Mouse (Mus musculus) heart, postnatal 0 days (tissue): ENCODE measurements around the gene 4930507D05Rik. TPM values are rescaled to one million over a fixed set of nuclear protein-coding genes. Genes with fewer than 3 reads are reported as not detected.
A peak's percentile ranks its signal among the peaks of the same experiment; 100 is the strongest.

ENCODE experiments used
- ATAC-seq: fragments of 200-750 bp; cut with Nextera tagmentation; 2 replicates; pipeline ENCODE4 v1.8.0; 2017; ENCODE audit warnings: low read depth, moderate number of reproducible peaks, moderate library complexity; ENCODE audit not compliant: insufficient read depth
- DNase-seq: peaks from one replicate; pipeline ENCODE4 v3.0.0-alpha.2; 2016; ENCODE audit warnings: low spot score
- H3K27ac ChIP-seq: fragments of 300-500 bp; sonication (generic); 2 replicates; pipeline ENCODE4 v1.5.1; 2014; ENCODE audit warnings: low read depth, mild to moderate bottlenecking
- H3K27me3 ChIP-seq: fragments of 300-500 bp; sonication (generic); 2 replicates; pipeline ENCODE4 v1.6.1; 2014; ENCODE audit warnings: low read length, mixed read lengths; ENCODE audit not compliant: control insufficient read depth, insufficient read depth
- H3K36me3 ChIP-seq: fragments of 300-500 bp; sonication (generic); replicated peaks from 2 replicates; pipeline ENCODE4 v1.6.1; 2014; ENCODE audit warnings: low read length, mixed read lengths; ENCODE audit not compliant: control insufficient read depth, insufficient read depth
- H3K4me1 ChIP-seq: fragments of 300-500 bp; sonication (generic); 2 replicates; pipeline ENCODE4 v1.6.1; 2014; ENCODE audit warnings: antibody characterized with exemption; ENCODE audit not compliant: control insufficient read depth, insufficient read depth
- H3K4me2 ChIP-seq: fragments of 300-500 bp; sonication (generic); 2 replicates; pipeline ENCODE4 v1.6.1; 2014; ENCODE audit warnings: low read depth, mild to moderate bottlenecking, low read length, moderate library complexity
- H3K4me3 ChIP-seq: fragments of 300-500 bp; sonication (generic); 2 replicates; pipeline ENCODE4 v1.5.1; 2014; ENCODE audit warnings: low read depth, low read length
- H3K9ac ChIP-seq: fragments of 300-500 bp; sonication (generic); replicated peaks from 2 replicates; pipeline ENCODE4 v1.6.1; 2014; ENCODE audit warnings: low read depth, low read length, mixed read lengths
- H3K9me3 ChIP-seq: fragments of 300-500 bp; sonication (generic); replicated peaks from 2 replicates; pipeline ENCODE4 v1.6.1; 2016; ENCODE audit warnings: low read length; ENCODE audit not compliant: control insufficient read depth
- CTCF ChIP-seq: IDR thresholded peaks from 2 replicates; pipeline ENCODE4 v1.5.1; 2016; ENCODE audit warnings: antibody characterized with exemption, control low read depth, low read depth
- EP300 ChIP-seq: IDR thresholded peaks from 2 replicates; pipeline ENCODE4 v1.6.1; 2016; ENCODE audit warnings: antibody characterized with exemption, low read depth
- WGBS: fragments of 180-500 bp; shearing (Covaris S2); extraction: QIAGEN DNeasy Blood & Tissue Kit; methylation state at CpG from one replicate; pipeline ENCODE4 v1.1.7; 2014; 5-methylcytosine and 5-hydroxymethylcytosine counted together
- polyA plus RNA-seq: library from polyadenylated mRNA; unstranded; fragments of >200 nt; fragmentation: Nextera tagmentation; extraction: Ambion mirVana; gene quantifications from 2 replicates; pipeline ENCODE4 v1.2.1, GENCODE M21; 2015
- total RNA-seq: library from RNA; depleted of rRNA; stranded (reverse); fragments of >200 nt; gene quantifications from 2 replicates; pipeline ENCODE4 v1.2.3, GENCODE M21; 2014; ENCODE audit warnings: low replicate concordance

Gene 4930507D05Rik
- total and polyA plus RNA-seq, 2 experiments from 2014 or later, result 0.36 to 3.2 TPM

- Histone ChIP-seq H3K4me1 (peaks cover 7% of the 10 kb centered on the region; the same call in 1 of the 2 replicates), H3K9ac (no peak overlapping the region), H3K4me3 (no peak overlapping the region), H3K36me3 (no peaks in the 10 kb centered on the region), H3K4me2 (no peak overlapping the region), H3K9me3 (no peaks in the 10 kb centered on the region), H3K27ac (no peak overlapping the region), H3K27me3 (0 out of 2 replicates have a peak, but pooled peaks cover 8% of the 10 kb centered on the region)
- ATAC-seq, result no peak
- 7% methylated on average over 8 of the region's 8 CpGs for WGBS
- no peak for DNase-seq
- TF ChIP-seq CTCF, result no peak
Observed at GRCm38 (mm10) chr10:62412906-62413605, 36.2 kb upstream of the 4930507D05Rik start.

GRCm38 (mm10) chr10:62413606-62413982, 35.7 kb upstream of the 4930507D05Rik start:
- no peaks in the 10 kb centered on the region for H3K9me3 ChIP-seq
- no peaks in the 10 kb centered on the region for H3K36me3 ChIP-seq
- H3K4me1 ChIP-seq, result peaks cover 7% of the 10 kb centered on the region; the same call in 1 of the 2 replicates
- no peak overlapping the region for H3K9ac ChIP-seq
- ATAC-seq, result peak; percentile 40; the same call in 1 of the 2 replicates
- 7% methylated on average over 4 of the region's 4 CpGs for WGBS
- H3K4me2 ChIP-seq, result no peak overlapping the region
- TF ChIP-seq EP300, result no peak
- no peak for TF ChIP-seq CTCF
- H3K27me3 ChIP-seq, result 0 out of 2 replicates have a peak, but pooled peaks cover 7% of the 10 kb centered on the region
- H3K27ac ChIP-seq, result no peak overlapping the region
- H3K4me3 ChIP-seq, result no peak overlapping the region
- DNase-seq, result peak; percentile 25

DNA sequence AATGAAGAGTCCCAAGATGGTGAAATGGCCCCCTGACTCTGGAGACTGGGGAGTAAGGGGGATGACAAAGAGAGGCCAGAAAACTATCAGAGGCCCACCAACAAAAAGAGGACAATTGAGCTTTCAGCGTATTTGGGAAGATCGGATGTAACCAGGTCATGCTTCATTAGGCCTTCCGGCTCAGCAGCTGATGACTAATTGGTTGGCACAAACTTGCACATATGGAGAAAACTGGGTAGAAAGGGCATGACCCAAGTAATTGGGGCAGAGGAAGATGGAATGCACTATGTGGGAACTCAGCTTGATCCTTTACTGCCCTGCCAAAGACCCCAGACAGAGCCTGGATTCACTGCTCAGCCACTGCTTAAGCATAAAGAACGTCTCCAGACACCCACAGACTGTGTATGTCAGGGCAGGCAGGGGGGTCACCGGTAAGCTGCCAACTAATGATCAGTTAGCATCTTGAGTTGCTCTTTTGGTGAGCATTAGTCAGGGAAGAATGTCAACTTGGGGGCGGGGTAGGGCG, 30.4 kb upstream of the 4930507D05Rik start:
- Histone ChIP-seq H3K36me3 (no peaks in the 10 kb centered on the region), H3K9me3 (no peaks in the 10 kb centered on the region), H3K27ac (no peak overlapping the region), H3K27me3 (no peaks in the 10 kb centered on the region), H3K4me3 (no peak overlapping the region), H3K4me1 (0 out of 2 replicates have a peak, but pooled peaks cover 6% of the 10 kb centered on the region), H3K9ac (no peak overlapping the region), H3K4me2 (no peak overlapping the region)
- no peak for ATAC-seq
- TF ChIP-seq CTCF (no peak), EP300 (no peak)
- WGBS, result 86% methylated on average over 7 of the region's 7 CpGs
- no peak for DNase-seq

GRCm38 (mm10) chr10:62419422-62419821, 29.9 kb upstream of the 4930507D05Rik start:
- no peak overlapping the region for H3K27ac ChIP-seq
- no peak overlapping the region for H3K4me3 ChIP-seq
- H3K9me3 ChIP-seq, result no peaks in the 10 kb centered on the region
- TF ChIP-seq EP300, result no peak
- no peak for TF ChIP-seq CTCF
- H3K27me3 ChIP-seq, result no peaks in the 10 kb centered on the region
- ATAC-seq (no peak), DNase-seq (no peak)
- 0 out of 2 replicates have a peak, but pooled peaks cover 6% of the 10 kb centered on the region for H3K4me1 ChIP-seq
- H3K4me2 ChIP-seq, result no peak overlapping the region
- H3K36me3 ChIP-seq, result no peaks in the 10 kb centered on the region
- 78% methylated on average over 5 of the region's 5 CpGs for WGBS
- H3K9ac ChIP-seq, result no peak overlapping the region

DNA sequence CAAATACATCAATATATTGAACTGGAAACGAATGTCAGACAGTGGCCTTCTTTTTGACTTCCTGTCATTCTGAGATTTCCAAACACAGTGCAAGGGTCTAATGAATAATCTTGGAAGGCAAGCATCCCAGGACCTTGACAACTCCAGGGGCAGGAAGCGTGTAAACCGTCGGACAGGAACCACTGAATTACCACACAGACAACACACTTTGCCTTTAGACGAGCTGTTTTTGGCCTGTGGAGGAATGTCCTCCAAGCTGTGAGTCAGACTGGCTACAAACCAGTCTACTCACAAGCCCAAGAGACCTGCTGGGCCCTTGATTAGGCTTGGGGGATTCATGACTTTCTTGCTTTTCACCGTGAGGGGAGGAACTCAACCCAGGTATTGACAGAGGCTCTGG, 28.9 kb upstream of the 4930507D05Rik start:
- H3K4me1 ChIP-seq, result 0 out of 2 replicates have a peak, but pooled peaks cover 6% of the 10 kb centered on the region
- no peaks in the 10 kb centered on the region for H3K27me3 ChIP-seq
- no peaks in the 10 kb centered on the region for H3K9me3 ChIP-seq
- no peak overlapping the region for H3K4me2 ChIP-seq
- WGBS, result 61% methylated on average over 6 of the region's 6 CpGs
- H3K4me3 ChIP-seq, result no peak overlapping the region
- H3K9ac ChIP-seq, result no peak overlapping the region
- no peak for TF ChIP-seq EP300
- no peak for TF ChIP-seq CTCF
- no peak for ATAC-seq
- H3K27ac ChIP-seq, result no peak overlapping the region
- no peak for DNase-seq
- no peaks in the 10 kb centered on the region for H3K36me3 ChIP-seq
